Mouse (Mus musculus) forebrain, embryonic 16.5 days (tissue): Measurements from ENCODE around the gene Traf2. TPM values are rescaled to one million over a fixed set of nuclear protein-coding genes. Genes with fewer than 3 reads are reported as not detected.

Experiments used
- ATAC-seq: fragments of 200-750 bp; cut with Nextera tagmentation; 2 replicates; pipeline ENCODE4 v1.8.0; 2017; ENCODE audit warnings: mild to moderate bottlenecking, moderate library complexity
- H3K27ac ChIP-seq: fragments of 300-500 bp; sonication (generic); 2 replicates; pipeline ENCODE4 v1.5.1; 2014; ENCODE audit warnings: low read length, control low read depth
- H3K27me3 ChIP-seq: fragments of 300-500 bp; sonication (generic); replicated peaks from 2 replicates; pipeline ENCODE4 v1.6.1; 2014; ENCODE audit warnings: low read length; ENCODE audit not compliant: control insufficient read depth, insufficient read depth
- H3K36me3 ChIP-seq: fragments of 300-500 bp; sonication (generic); 2 replicates; pipeline ENCODE4 v1.6.1; 2014; ENCODE audit not compliant: control insufficient read depth, insufficient read depth
- H3K4me1 ChIP-seq: fragments of 300-500 bp; sonication (generic); replicated peaks from 2 replicates; pipeline ENCODE4 v1.6.1; 2014; ENCODE audit warnings: low read length; ENCODE audit not compliant: control insufficient read depth, insufficient read depth
- H3K4me2 ChIP-seq: fragments of 300-500 bp; sonication (generic); 2 replicates; pipeline ENCODE4 v1.6.1; 2014; ENCODE audit warnings: mild to moderate bottlenecking, low read length, control low read depth
- H3K4me3 ChIP-seq: fragments of 300-500 bp; sonication (generic); replicated peaks from 2 replicates; pipeline ENCODE4 v1.5.1; 2014; ENCODE audit warnings: mild to moderate bottlenecking, low read length, control low read depth
- H3K9ac ChIP-seq: fragments of 300-500 bp; sonication (generic); replicated peaks from 2 replicates; pipeline ENCODE4 v1.6.1; 2014; ENCODE audit warnings: low read depth, low read length, control low read depth
- H3K9me3 ChIP-seq: fragments of 300-500 bp; sonication (generic); 2 replicates; pipeline ENCODE4 v1.6.1; 2016; ENCODE audit warnings: low read length; ENCODE audit not compliant: control insufficient read depth
- WGBS: fragments of 180-500 bp; shearing (Covaris S2); extraction: QIAGEN DNeasy Blood & Tissue Kit; methylation state at CpG from one replicate; pipeline ENCODE4 v1.1.7; 2014; 5-methylcytosine and 5-hydroxymethylcytosine counted together
- polyA plus RNA-seq: library from polyadenylated mRNA; unstranded; fragments of >200 nt; fragmentation: Nextera tagmentation; extraction: Ambion mirVana; gene quantifications from 2 replicates; pipeline ENCODE4 v1.2.1, GENCODE M21; 2015

Traf2 gene
- polyA plus RNA-seq, 1 experiment from 2014 or later: 26.8 TPM

GRCm38 (mm10) chr2:25492988-25493387 lies 53.8 kb downstream of the Traf2 start:
- no peak for ATAC-seq
- Histone ChIP-seq H3K27ac (no peak overlapping the region), H3K4me1 (no peaks in the 10 kb centered on the region), H3K36me3 (no peaks in the 10 kb centered on the region), H3K27me3 (no peaks in the 10 kb centered on the region), H3K9ac (no peak overlapping the region), H3K4me3 (no peak overlapping the region), H3K9me3 (no peaks in the 10 kb centered on the region), H3K4me2 (no peak overlapping the region)
- WGBS: 79% methylated on average over 5 of the region's 5 CpGs

- H3K36me3 ChIP-seq: no peaks in the 10 kb centered on the region
- no peaks in the 10 kb centered on the region for H3K9me3 ChIP-seq
- WGBS: 87% methylated on average over 7 of the region's 7 CpGs
- no peak overlapping the region for H3K4me3 ChIP-seq
- H3K9ac ChIP-seq: no peak overlapping the region
- no peak overlapping the region for H3K27ac ChIP-seq
- no peak for ATAC-seq
- no peaks in the 10 kb centered on the region for H3K4me1 ChIP-seq
- no peaks in the 10 kb centered on the region for H3K27me3 ChIP-seq
- no peak overlapping the region for H3K4me2 ChIP-seq
Observed at GRCm38 (mm10) chr2:25488671-25489068, 58.1 kb downstream of the Traf2 start.

DNA sequence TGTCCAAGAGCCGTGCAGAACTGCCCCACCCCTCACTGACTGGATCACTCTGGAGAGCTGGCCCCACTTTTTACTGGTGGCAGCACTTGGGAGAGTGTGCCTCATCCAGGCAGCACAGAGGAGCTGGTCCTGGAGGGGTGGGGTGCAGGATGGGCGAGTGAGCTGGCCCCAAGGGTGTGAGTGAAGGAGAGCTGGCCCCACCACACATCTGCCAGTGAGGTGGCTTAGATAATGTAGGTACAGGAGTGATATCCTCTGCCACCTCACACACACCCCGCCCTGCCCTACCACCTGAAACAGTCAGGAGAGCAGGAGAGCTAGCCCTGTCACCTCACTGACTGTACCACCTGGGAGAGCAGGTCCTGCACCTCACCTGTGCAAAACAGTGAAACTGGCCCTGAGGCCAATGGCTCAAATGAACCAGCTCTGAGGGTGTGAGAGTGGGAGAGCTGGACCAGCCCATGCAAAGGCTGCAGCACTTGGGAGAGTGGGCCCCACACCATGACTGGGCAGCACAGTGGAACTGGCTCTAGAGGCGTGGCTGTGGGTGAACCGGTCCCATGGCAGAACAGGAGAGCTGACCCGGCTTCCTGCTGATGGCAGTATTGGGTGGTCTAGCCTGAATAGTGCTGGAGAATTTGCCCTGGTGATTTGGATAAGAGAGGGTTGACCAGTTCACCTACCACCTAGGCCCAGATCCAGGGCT lies 58.6 kb downstream of the Traf2 start:
- Histone ChIP-seq H3K9me3 (no peaks in the 10 kb centered on the region), H3K4me2 (no peak overlapping the region), H3K9ac (no peak overlapping the region), H3K4me3 (no peak overlapping the region), H3K36me3 (no peaks in the 10 kb centered on the region), H3K27me3 (no peaks in the 10 kb centered on the region), H3K27ac (no peak overlapping the region), H3K4me1 (no peaks in the 10 kb centered on the region)
- 83% methylated on average over 6 of the region's 6 CpGs for WGBS
- no peak for ATAC-seq

GRCm38 (mm10) chr2:25484901-25485647 lies 61.7 kb downstream of the Traf2 start:
- H3K9me3 ChIP-seq: no peaks in the 10 kb centered on the region
- no peaks in the 10 kb centered on the region for H3K27me3 ChIP-seq
- no peaks in the 10 kb centered on the region for H3K36me3 ChIP-seq
- no peaks in the 10 kb centered on the region for H3K4me1 ChIP-seq
- H3K9ac ChIP-seq: no peak overlapping the region
- 66% methylated on average over 11 of the region's 11 CpGs for WGBS
- ATAC-seq: no peak
- no peak overlapping the region for H3K4me2 ChIP-seq
- H3K27ac ChIP-seq: no peak overlapping the region
- no peak overlapping the region for H3K4me3 ChIP-seq

DNA sequence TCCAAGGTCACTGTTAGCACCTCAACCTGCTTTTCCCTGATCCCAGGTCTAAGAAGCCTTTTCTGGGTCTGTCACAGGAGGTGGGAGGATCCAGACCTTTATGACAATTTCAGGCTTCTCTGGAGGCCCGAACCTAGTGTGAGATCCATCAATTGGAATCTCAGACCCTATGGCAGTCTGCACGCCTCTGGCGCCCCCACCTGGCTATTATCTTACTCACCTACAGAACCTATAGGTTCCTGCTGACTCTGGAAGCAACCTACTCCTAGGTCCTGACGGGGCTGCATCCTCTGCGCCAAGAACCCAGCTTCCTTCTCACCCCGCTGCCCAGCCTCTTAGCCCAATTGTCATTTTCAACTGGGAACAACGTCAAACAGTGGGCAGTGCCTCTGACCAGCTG lies 63.8 kb downstream of the Traf2 start:
- H3K4me1 ChIP-seq: no peaks in the 10 kb centered on the region
- H3K4me3 ChIP-seq: no peak overlapping the region
- no peaks in the 10 kb centered on the region for H3K9me3 ChIP-seq
- 23% methylated on average over 7 of the region's 7 CpGs for WGBS
- H3K27ac ChIP-seq: no peak overlapping the region
- H3K27me3 ChIP-seq: no peaks in the 10 kb centered on the region
- no peak overlapping the region for H3K9ac ChIP-seq
- H3K36me3 ChIP-seq: no peaks in the 10 kb centered on the region
- no peak overlapping the region for H3K4me2 ChIP-seq
- no peak for ATAC-seq

DNA sequence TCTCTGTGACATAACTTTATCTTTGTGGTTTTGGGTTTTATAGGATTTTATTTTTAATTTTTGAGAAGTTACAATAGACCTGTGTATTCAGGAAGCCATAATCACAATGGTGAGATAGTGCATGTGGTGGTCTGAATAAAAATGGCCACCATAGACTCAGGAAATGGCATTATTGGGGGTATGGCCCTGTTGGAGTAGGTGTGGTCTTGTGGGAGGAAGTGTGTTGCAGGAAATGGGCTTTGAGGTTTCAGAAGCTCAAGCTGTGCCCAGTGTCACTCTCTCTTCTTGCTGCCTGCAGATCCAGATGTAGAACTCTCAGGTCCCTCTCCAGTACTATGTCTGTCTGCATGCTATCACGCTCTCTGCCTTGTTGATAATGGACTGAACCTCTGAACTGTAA lies 66.2 kb downstream of the Traf2 start:
- 92% methylated on average over 1 of the region's 1 CpGs for WGBS
- H3K4me2 ChIP-seq: no peak overlapping the region
- H3K4me1 ChIP-seq: no peaks in the 10 kb centered on the region
- no peak overlapping the region for H3K4me3 ChIP-seq
- H3K27ac ChIP-seq: no peak overlapping the region
- H3K9ac ChIP-seq: no peak overlapping the region
- no peaks in the 10 kb centered on the region for H3K9me3 ChIP-seq
- no peaks in the 10 kb centered on the region for H3K36me3 ChIP-seq
- H3K27me3 ChIP-seq: no peaks in the 10 kb centered on the region
- no peak for ATAC-seq

GRCm38 (mm10) chr2:25479551-25480311 lies 67.0 kb downstream of the Traf2 start:
- WGBS: 77% methylated on average over 10 of the region's 10 CpGs
- ATAC-seq: no peak
- H3K9ac ChIP-seq: no peak overlapping the region
- H3K27me3 ChIP-seq: no peaks in the 10 kb centered on the region
- no peak overlapping the region for H3K27ac ChIP-seq
- H3K4me3 ChIP-seq: no peak overlapping the region
- H3K36me3 ChIP-seq: no peaks in the 10 kb centered on the region
- no peaks in the 10 kb centered on the region for H3K9me3 ChIP-seq
- no peak overlapping the region for H3K4me2 ChIP-seq
- H3K4me1 ChIP-seq: no peaks in the 10 kb centered on the region

- Histone ChIP-seq H3K27ac (no peak overlapping the region), H3K4me3 (no peak overlapping the region), H3K9ac (no peak overlapping the region), H3K36me3 (no peaks in the 10 kb centered on the region), H3K4me2 (no peak overlapping the region), H3K4me1 (no peaks in the 10 kb centered on the region), H3K9me3 (no peaks in the 10 kb centered on the region), H3K27me3 (no peaks in the 10 kb centered on the region)
- ATAC-seq: no peak
- WGBS: 88% methylated on average over 3 of the region's 3 CpGs
Observed at GRCm38 (mm10) chr2:25477967-25478675, 68.6 kb downstream of the Traf2 start.

GRCm38 (mm10) chr2:25477541-25477940 lies 69.2 kb downstream of the Traf2 start:
- Histone ChIP-seq H3K4me1 (no peaks in the 10 kb centered on the region), H3K36me3 (no peaks in the 10 kb centered on the region), H3K4me2 (no peak overlapping the region), H3K27me3 (no peaks in the 10 kb centered on the region), H3K9ac (no peak overlapping the region), H3K9me3 (no peaks in the 10 kb centered on the region), H3K27ac (no peak overlapping the region), H3K4me3 (no peak overlapping the region)
- no peak for ATAC-seq
- 93% methylated on average over 8 of the region's 8 CpGs for WGBS
